Mouse (Mus musculus): ENCODE measurements at regions not wholly inside any gene's neighbourhood (a gene's known extent, or its start where the extent isn't known, plus 50 kb on each side); places are given as distances from the start of the nearest gene placed in this dataset.

DNA sequence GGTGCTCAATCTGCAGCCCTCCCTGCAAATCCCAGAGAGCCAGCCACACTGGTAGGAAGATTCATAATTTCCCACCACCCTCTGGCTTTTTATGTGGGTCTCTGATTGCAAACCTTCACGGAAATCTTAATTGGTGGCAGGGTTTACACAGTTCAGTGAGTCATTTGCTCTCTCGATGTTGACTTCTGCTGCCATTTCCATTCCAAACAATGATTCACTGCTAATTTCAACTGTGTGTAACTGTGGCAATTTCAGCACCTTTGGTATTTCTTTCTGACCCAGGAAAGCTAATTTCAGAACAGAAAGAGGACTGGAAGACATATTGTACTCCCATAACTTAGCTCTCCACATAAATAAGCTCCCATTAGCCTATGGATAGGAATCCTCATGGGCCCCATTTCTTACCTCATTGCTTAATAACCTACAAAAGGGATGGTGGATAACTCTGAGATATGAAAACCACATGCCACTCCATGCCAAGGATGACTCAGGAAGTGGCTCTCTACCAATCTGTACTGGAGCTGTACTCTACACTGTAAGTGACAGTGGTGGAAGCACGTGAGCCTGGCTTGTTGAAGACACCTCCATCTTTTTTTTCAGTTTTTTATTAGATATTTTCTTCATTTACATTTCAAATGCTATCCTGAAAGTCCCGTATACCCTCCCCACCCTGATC lies 536.0 kb downstream of the Tox3 start:
- no peak for TF ChIP-seq CTCF (IDR thresholded peaks at IDR 0.05; ENCODE audit: control insufficient read depth, insufficient read depth, low read length)
- TF ChIP-seq POLR2A (IDR thresholded peaks at IDR 0.05; ENCODE audit: borderline replicate concordance, control insufficient read depth, low read depth, low read length): no peak
- 69% methylated on average over 4 of the region's 4 CpGs for WGBS
- Histone ChIP-seq H3K4me3 (replicated peaks; ENCODE audit: control insufficient read depth, low read depth, low read length) (no peak overlapping the region), H3K27ac (ENCODE audit: control insufficient read depth, insufficient read depth, low read depth, low read length, poor library complexity) (no peak overlapping the region), H3K4me1 (ENCODE audit: control insufficient read depth, insufficient read depth, low read length) (no peaks in the 10 kb centered on the region)

DNA sequence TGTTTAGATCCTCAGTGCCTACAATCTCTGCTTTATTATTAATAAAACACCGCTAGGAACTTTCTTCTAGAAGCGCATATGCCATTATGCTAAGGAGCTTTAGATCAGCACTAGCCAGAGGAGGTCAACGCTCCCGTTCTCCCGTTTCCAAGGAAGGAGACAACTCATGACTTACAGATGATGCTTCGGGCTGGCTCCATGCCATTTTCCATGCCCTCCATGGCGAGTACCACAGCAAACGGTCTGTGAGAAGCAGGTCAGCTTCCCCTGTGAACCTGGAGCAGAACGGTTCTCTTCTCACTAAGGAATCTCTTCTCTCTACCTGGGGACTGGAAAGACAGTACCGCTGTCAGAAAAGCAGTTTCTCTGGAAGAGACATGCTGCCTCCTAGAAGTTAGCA lies 559.8 kb downstream of the Tox3 start:
- TF ChIP-seq CTCF (IDR thresholded peaks at IDR 0.05; ENCODE audit: control insufficient read depth, insufficient read depth, low read length) (no peak), POLR2A (IDR thresholded peaks at IDR 0.05; ENCODE audit: borderline replicate concordance, control insufficient read depth, low read depth, low read length) (no peak)
- H3K4me3 ChIP-seq (replicated peaks; ENCODE audit: control insufficient read depth, low read depth, low read length): no peak overlapping the region
- no peaks in the 10 kb centered on the region for H3K4me1 ChIP-seq (ENCODE audit: control insufficient read depth, insufficient read depth, low read length)
- WGBS: 69% methylated on average over 10 of the region's 10 CpGs
- H3K27ac ChIP-seq (ENCODE audit: control insufficient read depth, insufficient read depth, low read depth, low read length, poor library complexity): no peak overlapping the region

GRCm38 (mm10) chr8:89787050-89787905 lies 560.9 kb downstream of the Tox3 start:
- Histone ChIP-seq H3K4me3 (replicated peaks; ENCODE audit: control insufficient read depth, low read depth, low read length) (no peak overlapping the region), H3K4me1 (ENCODE audit: control insufficient read depth, insufficient read depth, low read length) (no peaks in the 10 kb centered on the region), H3K27ac (ENCODE audit: control insufficient read depth, insufficient read depth, low read depth, low read length, poor library complexity) (no peak overlapping the region)
- TF ChIP-seq POLR2A (IDR thresholded peaks at IDR 0.05; ENCODE audit: borderline replicate concordance, control insufficient read depth, low read depth, low read length): no peak
- no peak for TF ChIP-seq CTCF (IDR thresholded peaks at IDR 0.05; ENCODE audit: control insufficient read depth, insufficient read depth, low read length)
- WGBS: 70% methylated on average over 17 of the region's 17 CpGs

DNA sequence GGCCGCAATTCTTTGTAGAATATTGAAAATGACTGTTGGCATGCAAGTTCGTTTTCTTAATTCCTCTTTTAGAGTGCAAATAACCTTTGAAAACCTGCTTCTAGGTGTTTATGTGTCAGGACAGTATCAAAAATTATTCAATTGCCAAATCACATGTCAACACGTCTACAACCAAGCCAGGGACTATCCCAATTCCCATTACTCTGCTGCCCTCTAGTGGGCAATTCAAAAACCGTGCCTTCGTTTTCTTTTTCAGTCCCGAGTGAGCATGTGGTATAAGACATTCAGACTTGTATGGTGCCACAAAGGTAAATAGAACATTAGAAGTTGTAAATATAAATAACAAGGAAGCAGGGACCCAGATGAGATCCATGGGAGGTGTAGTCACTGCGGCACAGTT lies 563.1 kb downstream of the Tox3 start:
- no peaks in the 10 kb centered on the region for H3K4me1 ChIP-seq (ENCODE audit: control insufficient read depth, insufficient read depth, low read length)
- WGBS: 18% methylated on average over 7 of the region's 7 CpGs
- no peak overlapping the region for H3K27ac ChIP-seq (ENCODE audit: control insufficient read depth, insufficient read depth, low read depth, low read length, poor library complexity)
- no peak for TF ChIP-seq CTCF (IDR thresholded peaks at IDR 0.05; ENCODE audit: control insufficient read depth, insufficient read depth, low read length)
- TF ChIP-seq POLR2A (IDR thresholded peaks at IDR 0.05; ENCODE audit: borderline replicate concordance, control insufficient read depth, low read depth, low read length): no peak
- H3K4me3 ChIP-seq (replicated peaks; ENCODE audit: control insufficient read depth, low read depth, low read length): no peak overlapping the region

DNA sequence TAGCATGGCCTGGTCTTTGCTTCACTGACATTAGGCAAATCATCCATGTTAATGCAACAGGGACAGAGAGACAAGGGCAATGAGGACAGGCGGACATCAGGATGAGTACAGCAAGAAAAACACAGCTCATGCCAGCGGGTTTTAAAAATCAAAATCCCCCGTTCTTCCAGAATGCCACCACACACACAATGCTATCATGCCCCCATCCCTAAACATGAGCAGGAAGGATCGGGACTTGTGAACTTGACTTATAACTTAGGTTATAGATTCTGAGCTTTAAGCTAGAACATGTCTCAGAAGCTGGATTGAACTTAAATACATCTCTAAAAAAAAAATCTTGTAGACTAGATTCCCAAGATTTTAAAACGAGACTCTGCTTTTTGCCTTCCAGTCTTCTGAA lies 564.8 kb downstream of the Tox3 start:
- TF ChIP-seq CTCF (IDR thresholded peaks at IDR 0.05; ENCODE audit: control insufficient read depth, insufficient read depth, low read length): no peak
- no peak for TF ChIP-seq POLR2A (IDR thresholded peaks at IDR 0.05; ENCODE audit: borderline replicate concordance, control insufficient read depth, low read depth, low read length)
- no peaks in the 10 kb centered on the region for H3K4me1 ChIP-seq (ENCODE audit: control insufficient read depth, insufficient read depth, low read length)
- WGBS: 69% methylated on average over 5 of the region's 5 CpGs
- no peak overlapping the region for H3K27ac ChIP-seq (ENCODE audit: control insufficient read depth, insufficient read depth, low read depth, low read length, poor library complexity)
- no peak overlapping the region for H3K4me3 ChIP-seq (replicated peaks; ENCODE audit: control insufficient read depth, low read depth, low read length)

DNA sequence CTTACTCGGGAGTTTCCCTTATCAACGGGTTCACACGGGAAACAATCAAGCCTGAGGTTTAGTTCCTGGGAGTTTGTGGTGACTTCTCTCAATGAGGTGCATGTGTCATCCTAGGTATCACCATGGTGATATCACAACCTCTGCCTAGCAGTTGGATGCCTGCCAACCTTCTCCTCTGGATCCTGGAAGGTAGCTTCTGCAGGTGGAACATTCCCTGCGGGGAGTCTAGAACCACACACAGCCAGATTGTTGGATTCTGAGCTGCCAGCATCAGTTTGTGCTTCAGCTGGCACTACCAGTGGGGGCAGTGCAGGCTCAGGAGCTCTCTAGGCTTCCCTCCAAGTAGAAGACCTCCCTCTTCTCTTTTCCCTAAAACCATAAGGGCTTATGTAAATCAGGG lies 581.8 kb downstream of the Tox3 start:
- 53% methylated on average over 4 of the region's 4 CpGs for WGBS
- Histone ChIP-seq H3K4me3 (replicated peaks; ENCODE audit: control insufficient read depth, low read depth, low read length) (no peak overlapping the region), H3K27ac (ENCODE audit: control insufficient read depth, insufficient read depth, low read depth, low read length, poor library complexity) (no peak overlapping the region), H3K4me1 (ENCODE audit: control insufficient read depth, insufficient read depth, low read length) (no peaks in the 10 kb centered on the region)
- TF ChIP-seq POLR2A (IDR thresholded peaks at IDR 0.05; ENCODE audit: borderline replicate concordance, control insufficient read depth, low read depth, low read length) (no peak), CTCF (IDR thresholded peaks at IDR 0.05; ENCODE audit: control insufficient read depth, insufficient read depth, low read length) (no peak)

GRCm38 (mm10) chr8:89759531-89759930 lies 588.6 kb downstream of the Tox3 start:
- Histone ChIP-seq H3K4me3 (replicated peaks; ENCODE audit: control insufficient read depth, low read depth, low read length) (no peak overlapping the region), H3K27ac (ENCODE audit: control insufficient read depth, insufficient read depth, low read depth, low read length, poor library complexity) (no peak overlapping the region), H3K4me1 (ENCODE audit: control insufficient read depth, insufficient read depth, low read length) (no peaks in the 10 kb centered on the region)
- no peak for TF ChIP-seq CTCF (IDR thresholded peaks at IDR 0.05; ENCODE audit: control insufficient read depth, insufficient read depth, low read length)
- TF ChIP-seq POLR2A (IDR thresholded peaks at IDR 0.05; ENCODE audit: borderline replicate concordance, control insufficient read depth, low read depth, low read length): no peak
- WGBS: 81% methylated on average over 5 of the region's 5 CpGs

DNA sequence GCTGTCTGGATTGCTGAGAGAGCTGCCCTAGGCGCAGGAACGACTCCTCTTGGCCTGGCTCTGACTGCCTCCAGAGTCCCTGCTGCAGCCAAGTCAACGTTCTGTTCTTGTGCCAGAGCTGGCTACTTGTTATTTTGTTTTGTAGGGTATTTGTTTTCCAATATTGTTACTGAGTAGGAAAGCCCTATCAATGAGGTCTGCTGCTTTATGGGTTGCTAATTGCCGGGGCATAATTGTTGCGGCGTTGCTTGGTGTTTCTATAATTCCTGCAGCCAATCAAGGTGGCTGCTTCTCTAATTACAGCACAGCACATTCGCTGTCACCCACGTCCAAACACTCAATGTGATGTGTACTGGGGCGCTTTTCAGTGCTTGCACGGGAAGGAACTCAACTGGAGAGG lies 589.4 kb downstream of the Tox3 start:
- H3K4me3 ChIP-seq (replicated peaks; ENCODE audit: control insufficient read depth, low read depth, low read length): no peak overlapping the region
- WGBS: 78% methylated on average over 10 of the region's 10 CpGs
- TF ChIP-seq POLR2A (IDR thresholded peaks at IDR 0.05; ENCODE audit: borderline replicate concordance, control insufficient read depth, low read depth, low read length) (no peak), CTCF (IDR thresholded peaks at IDR 0.05; ENCODE audit: control insufficient read depth, insufficient read depth, low read length) (no peak)

More for the DNA sequence above, 589.4 kb downstream of the Tox3 start:
- Histone ChIP-seq H3K27ac (ENCODE audit: control insufficient read depth, insufficient read depth, low read depth, low read length, poor library complexity) (no peak overlapping the region), H3K4me1 (ENCODE audit: control insufficient read depth, insufficient read depth, low read length) (no peaks in the 10 kb centered on the region)

Data from bone marrow, adult 2 months (tissue).